Mouse (Mus musculus) lung, adult 2 months (tissue): Measurements from ENCODE around the gene Rfx3. TPM values are rescaled to one million over a fixed set of nuclear protein-coding genes. Genes with fewer than 3 reads are reported as not detected.

Experiments
- DNase-seq: peaks from one replicate; pipeline ENCODE4 v3.0.0; 2022
- H3K4me1 ChIP-seq: fragments of 200-500 bp; 2 replicates; pipeline ENCODE4 v1.6.1; 2011; ENCODE audit warnings: low read length; ENCODE audit not compliant: control insufficient read depth, insufficient read depth
- H3K4me3 ChIP-seq: fragments of 200-500 bp; replicated peaks from 2 replicates; pipeline ENCODE3; 2011; ENCODE audit warnings: low read depth, mild to moderate bottlenecking, control low read depth, low read length; ENCODE audit errors: extremely low read depth
- CTCF ChIP-seq: fragments of 200-500 bp; IDR thresholded peaks from 2 replicates; pipeline ENCODE4 v1.5.1; 2011; ENCODE audit warnings: mild to moderate bottlenecking, low read length, control low read depth; ENCODE audit not compliant: insufficient read depth
- POLR2A ChIP-seq: fragments of 200-500 bp; IDR thresholded peaks from 2 replicates; pipeline ENCODE4 v1.6.1; 2011; ENCODE audit warnings: low read depth, mild to moderate bottlenecking, control low read depth, low read length, borderline replicate concordance; ENCODE audit errors: extremely low read depth
- WGBS: fragments of 180-500 bp; shearing (Covaris S2); methylation state at CpG from one replicate; pipeline ENCODE4 v1.1.7; 2018; 5-methylcytosine and 5-hydroxymethylcytosine counted together
- polyA plus RNA-seq: library from polyadenylated mRNA; depleted of rRNA; stranded (reverse); fragments of >200 nt; gene quantifications from 2 replicates; pipeline ENCODE4 v1.2.3, GENCODE M21; 2012

Gene Rfx3
- polyA plus RNA-seq, 1 experiment, result 2.8 TPM

GRCm38 (mm10) chr19:27905976-27906375 lies 105.0 kb downstream of the Rfx3 start:
- TF ChIP-seq POLR2A (no peak), CTCF (no peak)

GRCm38 (mm10) chr19:27905172-27905571 lies 105.8 kb downstream of the Rfx3 start:
- Histone ChIP-seq H3K4me1 (no peaks in the 10 kb centered on the region), H3K4me3 (no peak overlapping the region)
- WGBS, result 89% methylated on average over 1 of the region's 1 CpGs
- TF ChIP-seq CTCF, result no peak
- no peak for TF ChIP-seq POLR2A
- no peak for DNase-seq

More at GRCm38 (mm10) chr19:27905976-27906375, 105.0 kb downstream of the Rfx3 start:
- H3K4me1 ChIP-seq, result no peaks in the 10 kb centered on the region
- 93% methylated on average over 9 of the region's 9 CpGs for WGBS
- no peak overlapping the region for H3K4me3 ChIP-seq
- no peak for DNase-seq

GRCm38 (mm10) chr19:27904655-27905054 lies 106.3 kb downstream of the Rfx3 start:
- no peak for DNase-seq
- Histone ChIP-seq H3K4me1 (no peaks in the 10 kb centered on the region), H3K4me3 (no peak overlapping the region)
- TF ChIP-seq POLR2A (no peak), CTCF (no peak)
- WGBS, result 54% methylated on average over 2 of the region's 2 CpGs

GRCm38 (mm10) chr19:27904209-27904608 lies 106.8 kb downstream of the Rfx3 start:
- no peak for DNase-seq
- TF ChIP-seq POLR2A (no peak), CTCF (no peak)
- Histone ChIP-seq H3K4me3 (no peak overlapping the region), H3K4me1 (no peaks in the 10 kb centered on the region)
- 65% methylated on average over 4 of the region's 4 CpGs for WGBS

GRCm38 (mm10) chr19:27902601-27903000 lies 108.4 kb downstream of the Rfx3 start:
- TF ChIP-seq CTCF (no peak), POLR2A (no peak)
- no peak for DNase-seq
- Histone ChIP-seq H3K4me3 (no peak overlapping the region), H3K4me1 (no peaks in the 10 kb centered on the region)
- WGBS, result 65% methylated on average over 9 of the region's 9 CpGs

- Histone ChIP-seq H3K4me3 (no peak overlapping the region), H3K4me1 (no peaks in the 10 kb centered on the region)
- no peak for TF ChIP-seq POLR2A
- TF ChIP-seq CTCF, result no peak
- 80% methylated on average over 6 of the region's 6 CpGs for WGBS
- no peak for DNase-seq
These were observed 109.3 kb downstream of the Rfx3 start for GRCm38 (mm10) chr19:27901693-27902092.

- TF ChIP-seq CTCF, result no peak
- no peak for TF ChIP-seq POLR2A
- Histone ChIP-seq H3K4me1 (no peaks in the 10 kb centered on the region; the same call in 1 of the 2 replicates), H3K4me3 (no peak overlapping the region)
- DNase-seq, result no peak
- WGBS, result 92% methylated on average over 3 of the region's 3 CpGs
These were observed 126.4 kb downstream of the Rfx3 start for GRCm38 (mm10) chr19:27884520-27884919.

GRCm38 (mm10) chr19:27877429-27877828 lies 133.5 kb downstream of the Rfx3 start:
- Histone ChIP-seq H3K4me1 (no peaks in the 10 kb centered on the region), H3K4me3 (no peak overlapping the region)
- TF ChIP-seq POLR2A, result no peak
- no peak for TF ChIP-seq CTCF
- 80% methylated on average over 2 of the region's 2 CpGs for WGBS
- DNase-seq, result no peak

- DNase-seq, result no peak
- H3K4me3 ChIP-seq, result no peak overlapping the region
- TF ChIP-seq POLR2A (no peak), CTCF (no peak)
- 85% methylated on average over 3 of the region's 3 CpGs for WGBS
- H3K4me1 ChIP-seq, result no peaks in the 10 kb centered on the region
These were observed 140.2 kb downstream of the Rfx3 start for GRCm38 (mm10) chr19:27870794-27871193.

GRCm38 (mm10) chr19:27859641-27860040 lies 151.3 kb downstream of the Rfx3 start:
- no peak for DNase-seq
- Histone ChIP-seq H3K4me3 (no peak overlapping the region), H3K4me1 (no peaks in the 10 kb centered on the region)
- TF ChIP-seq POLR2A (no peak), CTCF (no peak)
